Mouse (Mus musculus) layer of hippocampus, postnatal 36 days (tissue): Measurements from ENCODE around the gene Masp1. TPM values are rescaled to one million over a fixed set of nuclear protein-coding genes. Genes with fewer than 3 reads are reported as not detected.

ENCODE experiments used
- total RNA-seq, 2 experiments: library from RNA; stranded (reverse); gene quantifications; 2 replicates each; pipeline ENCODE4 v1.2.3; 2021

The Masp1 gene
- total RNA-seq, 2 experiments from 2014 or later: 13.9 TPM

Other genes starting within 250 kb of the Masp1 start
- under 1 TPM; 0.10 to 0.15 TPM for gene Rtp1, start 91.7 kb downstream of the Masp1 start, total RNA-seq
- 1 to 10 TPM; 1.4 to 2.0 TPM for gene Rtp4, start 524 bp downstream of the Masp1 start, total RNA-seq